Mouse (Mus musculus): Measurements from ENCODE around the gene Tmub1.

DNA sequence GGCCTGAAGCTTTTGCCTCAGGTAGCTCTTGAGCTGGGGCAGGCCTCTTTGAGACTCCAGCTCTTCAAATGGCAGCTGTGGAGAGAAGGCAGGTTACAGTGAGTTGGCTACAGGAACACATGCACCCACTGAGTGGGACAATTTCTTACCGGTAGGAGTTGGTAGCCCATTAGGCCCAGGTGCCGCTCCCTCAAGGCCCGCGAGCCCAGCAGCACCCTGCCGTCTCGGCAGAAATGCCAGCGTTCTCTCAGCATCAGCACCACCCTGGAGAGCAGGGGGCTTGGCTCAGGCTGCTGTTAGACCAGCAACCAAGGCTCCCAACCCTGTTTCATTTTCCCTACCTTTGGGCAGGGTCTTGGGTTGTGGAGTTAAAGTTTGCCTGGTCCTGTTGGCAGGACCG is 6.5 kb downstream of the Tmub1 start:
- no peak for TF ChIP-seq CTCF (IDR thresholded peaks at IDR 0.05; ENCODE audit: extremely low read depth, insufficient read depth, low read length)
- no peak for TF ChIP-seq POLR2A (IDR thresholded peaks at IDR 0.05; ENCODE audit: extremely low read depth, insufficient read depth, low read length)

Measured in cortical plate, adult 2 months (tissue).